Mouse (Mus musculus) ES-CJ7 (cell line): ENCODE results near the gene Gm3286.
"Not testable (repeated sequence)": the region's sequence is repeated elsewhere in the genome, so short reads cannot be mapped to it uniquely, and the experiment has no call there.

Experiments
- DNase-seq: peaks from one replicate; pipeline ENCODE4 v3.0.0; 2011; ENCODE audit warnings: low read depth, low spot score

Gm3286 gene

GRCm38 (mm10) chr5:95510458-95510857 is at the start of gene Gm3286:
Gene Gm3286 (plus strand): TSS chr5:95510758.
- not testable (repeated sequence) for DNase-seq
